Mouse (Mus musculus): ENCODE measurements around the gene Txn1.

Txn1 gene

GRCm38 (mm10) chr4:57956029-57956960, at the start of gene Txn1:
Gene Txn1, minus strand, starts transcription at chr4:57956411.
- peak; percentile 98 for DNase-seq

GRCm38 (mm10) chr4:58003501-58003900, 47.3 kb upstream of the Txn1 start:
- DNase-seq = no peak

- DNase-seq = no peak
These were observed 35.2 kb upstream of the Txn1 start for GRCm38 (mm10) chr4:57991425-57991824.

- DNase-seq = no peak
These were observed 18.3 kb upstream of the Txn1 start for GRCm38 (mm10) chr4:57974400-57975117.

- DNase-seq = no peak
These were observed 17.5 kb upstream of the Txn1 start for GRCm38 (mm10) chr4:57973592-57974268.

GRCm38 (mm10) chr4:57970285-57970684, 14.1 kb upstream of the Txn1 start:
- no peak for DNase-seq

- no peak for DNase-seq
These were observed 11.0 kb upstream of the Txn1 start for GRCm38 (mm10) chr4:57967195-57967594.

- no peak for DNase-seq
These were observed 9.3 kb upstream of the Txn1 start for GRCm38 (mm10) chr4:57965516-57965915.

- DNase-seq = no peak
These were observed 7.9 kb upstream of the Txn1 start for GRCm38 (mm10) chr4:57964143-57964542.

- no peak for DNase-seq
These were observed 2.8 kb upstream of the Txn1 start for GRCm38 (mm10) chr4:57959056-57959455.

- DNase-seq = peak; percentile 69
These were observed 1.9 kb upstream of the Txn1 start for GRCm38 (mm10) chr4:57958098-57958497.

- DNase-seq = peak; percentile 28
These were observed 1.2 kb upstream of the Txn1 start for GRCm38 (mm10) chr4:57957200-57958085.

- DNase-seq = peak; percentile 72
These were observed 660 bp downstream of the Txn1 start for GRCm38 (mm10) chr4:57955544-57955958.

GRCm38 (mm10) chr4:57954991-57955390, 1.2 kb downstream of the Txn1 start:
- no peak for DNase-seq

- no peak for DNase-seq
These were observed 1.6 kb downstream of the Txn1 start for GRCm38 (mm10) chr4:57954580-57954979.

- DNase-seq = no peak
These were observed 2.4 kb downstream of the Txn1 start for GRCm38 (mm10) chr4:57953796-57954195.

- no peak for DNase-seq
These were observed 3.3 kb downstream of the Txn1 start for GRCm38 (mm10) chr4:57952891-57953290.

GRCm38 (mm10) chr4:57952416-57952815, 3.8 kb downstream of the Txn1 start:
- DNase-seq = no peak

- DNase-seq = no peak
These were observed 6.3 kb downstream of the Txn1 start for GRCm38 (mm10) chr4:57949866-57950265.

GRCm38 (mm10) chr4:57947476-57947875, 8.7 kb downstream of the Txn1 start:
- DNase-seq = no peak

- no peak for DNase-seq
These were observed 9.2 kb downstream of the Txn1 start for GRCm38 (mm10) chr4:57947036-57947435.

- DNase-seq = no peak
These were observed 13.3 kb downstream of the Txn1 start for GRCm38 (mm10) chr4:57942892-57943291.
